Mouse (Mus musculus): ENCODE results near the gene 0610012G03Rik. TPM values are rescaled to one million over a fixed set of nuclear protein-coding genes. Genes with fewer than 3 reads are reported as not detected.

The 0610012G03Rik gene
- polyA plus RNA-seq (2014; fragmentation: Illumina TruSeq; extraction: RNeasy Lipid Tissue Mini Kit (QIAGEN cat#74804); ENCODE audit: low read depth, low replicate concordance), result 4.3 TPM

DNA sequence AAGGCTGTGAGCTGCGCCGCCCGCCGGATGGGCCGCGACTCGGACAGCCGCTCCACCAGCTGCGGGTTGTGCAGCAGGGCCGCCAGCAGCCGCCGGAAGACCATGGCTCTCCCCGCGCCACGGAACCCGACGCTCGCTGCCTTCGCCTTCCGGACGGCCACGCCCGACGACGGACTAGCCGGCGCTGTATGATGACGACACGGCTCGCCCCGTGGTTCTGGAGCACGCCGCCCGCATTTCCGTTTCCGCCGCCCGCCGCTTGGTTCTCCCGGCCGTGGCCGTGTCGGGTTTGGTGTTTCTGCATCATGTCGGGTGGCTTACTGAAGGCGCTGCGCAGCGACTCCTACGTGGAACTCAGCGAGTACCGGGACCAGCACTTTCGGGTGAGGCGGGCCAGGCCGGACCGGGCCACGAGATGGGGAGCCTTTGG, at the start of gene 0610012G03Rik, which contains the start of gene Ncbp2:
Gene 0610012G03Rik (minus strand): TSS at position 150 of the 430 bp plus-strand sequence.
Gene Ncbp2 (plus strand): TSS at position 169 of the 430 bp plus-strand sequence.

DNA sequence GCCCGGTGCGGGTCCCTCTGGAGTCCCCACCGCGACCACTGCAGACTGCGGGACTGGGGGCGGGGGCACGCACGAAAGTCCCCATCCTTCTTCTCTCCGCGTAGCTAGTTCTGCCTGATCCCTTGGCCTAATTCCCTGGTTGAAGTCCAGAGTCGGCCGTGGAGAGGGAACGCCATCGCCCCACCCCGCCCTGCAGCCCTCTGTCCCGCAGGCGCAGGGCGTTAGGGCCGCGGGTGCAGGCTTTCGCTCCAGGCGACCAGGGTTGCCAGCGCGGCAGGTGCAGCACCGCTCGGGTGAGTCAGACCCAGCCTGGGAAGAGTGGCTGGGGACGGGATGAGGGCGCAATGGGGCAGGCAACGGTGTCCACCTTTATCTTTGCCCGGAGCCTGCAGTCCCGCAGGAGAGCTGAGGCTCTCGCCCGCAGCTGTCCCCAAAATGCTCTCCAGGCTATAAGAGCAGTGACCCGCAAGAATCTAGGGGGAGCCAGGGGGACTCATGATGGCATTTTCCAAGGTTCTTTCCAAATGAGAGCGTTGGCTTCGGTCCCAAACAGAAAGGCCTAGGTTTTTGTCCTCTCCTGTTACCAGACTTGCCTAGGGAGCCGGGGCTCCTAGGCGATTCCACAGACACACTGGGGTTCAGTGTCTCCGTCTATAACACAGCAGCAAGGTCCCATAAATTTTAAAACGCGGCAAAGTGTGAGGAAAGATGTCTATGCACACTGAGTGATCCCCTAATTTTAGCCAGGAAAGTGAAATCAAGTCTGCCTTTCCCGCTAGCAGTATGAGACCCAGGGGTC, 14.3 kb downstream of the 0610012G03Rik start, which contains the start of gene Pigz:
Gene Pigz (plus strand): TSS at position 101 of the 799 bp plus-strand sequence.

Other genes starting within 250 kb of the 0610012G03Rik start
- gene Meltf, start 69.7 kb downstream of the 0610012G03Rik start, polyA plus RNA-seq (2014; fragmentation: Illumina TruSeq; extraction: RNeasy Lipid Tissue Mini Kit (QIAGEN cat#74804); ENCODE audit: low read depth, low replicate concordance), result not detected
- gene Pigz, start 14.6 kb downstream of the 0610012G03Rik start, polyA plus RNA-seq (2014; fragmentation: Illumina TruSeq; extraction: RNeasy Lipid Tissue Mini Kit (QIAGEN cat#74804); ENCODE audit: low read depth, low replicate concordance), result not detected
- 53.8 TPM for gene Ncbp2, start within 50 bp of the 0610012G03Rik start, polyA plus RNA-seq (2014; fragmentation: Illumina TruSeq; extraction: RNeasy Lipid Tissue Mini Kit (QIAGEN cat#74804); ENCODE audit: low read depth, low replicate concordance)
- 33.5 TPM for gene Senp5, start 54.8 kb upstream of the 0610012G03Rik start, polyA plus RNA-seq (2014; fragmentation: Illumina TruSeq; extraction: RNeasy Lipid Tissue Mini Kit (QIAGEN cat#74804); ENCODE audit: low read depth, low replicate concordance)
- 127 TPM for gene Pak2, start 130.8 kb upstream of the 0610012G03Rik start, polyA plus RNA-seq (2014; fragmentation: Illumina TruSeq; extraction: RNeasy Lipid Tissue Mini Kit (QIAGEN cat#74804); ENCODE audit: low read depth, low replicate concordance)
- gene Pigx, start 151.2 kb upstream of the 0610012G03Rik start, polyA plus RNA-seq (2014; fragmentation: Illumina TruSeq; extraction: RNeasy Lipid Tissue Mini Kit (QIAGEN cat#74804); ENCODE audit: low read depth, low replicate concordance), result 99.0 TPM
- gene Cep19, start 151.3 kb upstream of the 0610012G03Rik start, polyA plus RNA-seq (2014; fragmentation: Illumina TruSeq; extraction: RNeasy Lipid Tissue Mini Kit (QIAGEN cat#74804); ENCODE audit: low read depth, low replicate concordance), result 28.5 TPM
- gene Nrros, start 217.1 kb upstream of the 0610012G03Rik start, polyA plus RNA-seq (2014; fragmentation: Illumina TruSeq; extraction: RNeasy Lipid Tissue Mini Kit (QIAGEN cat#74804); ENCODE audit: low read depth, low replicate concordance), result 0.95 TPM
- gene Bex6, start 231.3 kb upstream of the 0610012G03Rik start, polyA plus RNA-seq (2014; fragmentation: Illumina TruSeq; extraction: RNeasy Lipid Tissue Mini Kit (QIAGEN cat#74804); ENCODE audit: low read depth, low replicate concordance), result not detected

Measured in sigmoid colon, adult 10 weeks (tissue).